In genomic region chr1:57436954-57437353, GRCm38 (mm10) we compare ENCODE assay signal across 8 mouse cellular contexts. TPM values are rescaled to one million over a fixed set of nuclear protein-coding genes. Genes with fewer than 3 reads are reported as not detected.
DNase-seq lines count a peak whose midpoint lies in the region; ATAC-seq and TF ChIP-seq lines count a peak whose summit lies in the region.

No protein-coding gene starts in this region.

- no peaks in the 10 kb centered on the region for H3K9me3 ChIP-seq in intestine, embryonic 15.5 days

- peak overlapping the region; percentile 29; the same call in 1 of the 2 replicates for H3K9ac ChIP-seq in intestine, embryonic 15.5 days

- no peak for TF ChIP-seq POLR2A in thymus, adult 2 months (IDR thresholded peaks at IDR 0.05; ENCODE audit: control insufficient read depth, extremely low read depth, insufficient read depth, low read length, poor library complexity)

- H3K4me1 ChIP-seq in intestine, embryonic 15.5 days (replicated peaks), result peaks cover 8% of the 10 kb centered on the region; the same call in 1 of the 2 replicates
- peaks cover 2% of the 10 kb centered on the region; the same call in 1 of the 2 replicates for H3K4me1 ChIP-seq in thymus, adult 2 months (replicated peaks; ENCODE audit: control insufficient read depth, insufficient read depth, low read length)

- ATAC-seq in CD4-positive, CD25-positive, alpha-beta regulatory T cell, adult 4 months, result peak; percentile 14
- ATAC-seq in intestine, embryonic 15.5 days, result peak; percentile 61

- WGBS in intestine, embryonic 15.5 days, result 28% methylated on average over 9 of the region's 9 CpGs
- WGBS in thymus, adult 2 months, result 12% methylated on average over 9 of the region's 9 CpGs

- H3K27ac ChIP-seq in intestine, embryonic 15.5 days, result peak overlapping the region; percentile 68
- H3K27ac ChIP-seq in thymus, adult 2 months (ENCODE audit: control insufficient read depth, insufficient read depth, low read length), result no peak overlapping the region; the same call in 1 of the 2 replicates

- no peaks in the 10 kb centered on the region for H3K27me3 ChIP-seq in intestine, embryonic 15.5 days (replicated peaks)
- H3K27me3 ChIP-seq in thymus, adult 2 months (ENCODE audit: control insufficient read depth, insufficient read depth, low read length), result no peaks in the 10 kb centered on the region

- no peak for TF ChIP-seq CTCF in thymus, adult 2 months (IDR thresholded peaks at IDR 0.05; ENCODE audit: borderline replicate concordance, control insufficient read depth, extremely low read depth, insufficient read depth, low read length, poor library complexity)

- peak overlapping the region; percentile 7; the same call in 1 of the 2 replicates for H3K4me3 ChIP-seq in intestine, embryonic 15.5 days (replicated peaks)
- H3K4me3 ChIP-seq in thymus, adult 2 months (ENCODE audit: control insufficient read depth, insufficient read depth, low read length), result no peak overlapping the region

- H3K36me3 ChIP-seq in intestine, embryonic 15.5 days, result no peaks in the 10 kb centered on the region
- no peaks in the 10 kb centered on the region for H3K36me3 ChIP-seq in thymus, adult 2 months (ENCODE audit: control insufficient read depth, insufficient read depth, low read length)

- H3K4me2 ChIP-seq in intestine, embryonic 15.5 days (replicated peaks), result peak overlapping the region; percentile 48

- peak; percentile 9 to 11 for DNase-seq in cerebellum, postnatal 14 days
- no peak for DNase-seq in cerebellum, postnatal 25 days
- DNase-seq in frontal cortex, postnatal 36 days (ENCODE audit: low spot score in 2 of 2), result peak; percentile 13 to 32
- DNase-seq in lung, postnatal 25 days (ENCODE audit: low spot score), result peak; percentile 13
- no peak for DNase-seq in thymus, adult 2 months
- DNase-seq in ovary, postnatal 36 days (ENCODE audit: low spot score), result no peak

RNA-seq across cellular contexts. Expression of gene Tyw5, which starts 30.1 kb away (rescaled TPM):
- polyA plus RNA-seq in CD4-positive, CD25-positive, alpha-beta regulatory T cell, adult 4 months (2017; shearing (Covaris generic)), result 10 to 100 TPM; 22.8 to 30.6 TPM
- 23.9 and 26.2 TPM in 2 replicates for polyA plus RNA-seq in intestine, embryonic 15.5 days (2015; fragmentation: Nextera tagmentation; extraction: Ambion mirVana)
- 6.5 and 8.5 TPM in 2 replicates for polyA plus RNA-seq in thymus, adult 2 months (2012; rRNA removed)

RNA-seq across cellular contexts. Expression of gene Maip1, which starts 30.8 kb away (rescaled TPM):
- polyA plus RNA-seq in CD4-positive, CD25-positive, alpha-beta regulatory T cell, adult 4 months (2017; shearing (Covaris generic)), result 1 to 10 TPM; 8.6 to 9.7 TPM
- 17.0 and 19.7 TPM in 2 replicates for polyA plus RNA-seq in intestine, embryonic 15.5 days (2015; fragmentation: Nextera tagmentation; extraction: Ambion mirVana)
- 7.1 and 7.4 TPM in 2 replicates for polyA plus RNA-seq in thymus, adult 2 months (2012; rRNA removed)

RNA-seq across cellular contexts. Expression of gene 1700066M21Rik, which starts 59.5 kb away (rescaled TPM):
- polyA plus RNA-seq in CD4-positive, CD25-positive, alpha-beta regulatory T cell, adult 4 months (2017; shearing (Covaris generic)), result 1 to 10 TPM in 1 of 2 experiments, under 1 TPM in 1; 0.91 to 2.4 TPM
- 10.1 and 12.7 TPM in 2 replicates for polyA plus RNA-seq in intestine, embryonic 15.5 days (2015; fragmentation: Nextera tagmentation; extraction: Ambion mirVana)
- polyA plus RNA-seq in thymus, adult 2 months (2012; rRNA removed), result 22.9 and 47.3 TPM in 2 replicates

Comparison
In these comparisons a context has a peak if more than half of its experiments do, and no peak if none do; other contexts are left out.
1. DNase-seq: peak in cerebellum, postnatal 14 days (2 of 2), frontal cortex, postnatal 36 days (2 of 2) and lung, postnatal 25 days (single experiment); none in cerebellum, postnatal 25 days (0 of 2), thymus, adult 2 months (single experiment) and ovary, postnatal 36 days (single experiment).